Mouse (Mus musculus) midbrain, embryonic 14.5 days (tissue): ENCODE data around the gene March6. TPM values are rescaled to one million over a fixed set of nuclear protein-coding genes. Genes with fewer than 3 reads are reported as not detected.

Experiments
- ATAC-seq: fragments of 200-750 bp; cut with Nextera tagmentation; 2 replicates; pipeline ENCODE4 v1.8.0; 2017; ENCODE audit warnings: moderate number of reproducible peaks, moderate library complexity; ENCODE audit not compliant: low FRiP score, low TSS enrichment
- DNase-seq: peaks from one replicate; pipeline ENCODE4 v3.0.0-alpha.2; 2015
- H3K27ac ChIP-seq: fragments of 300-500 bp; sonication (generic); replicated peaks from 2 replicates; pipeline ENCODE4 v1.5.1; 2014; ENCODE audit warnings: mild to moderate bottlenecking, low read depth, low read length, moderate library complexity
- H3K27me3 ChIP-seq: fragments of 300-500 bp; sonication (generic); 2 replicates; pipeline ENCODE4 v1.6.1; 2014; ENCODE audit warnings: low read length, control low read depth, mixed read lengths; ENCODE audit not compliant: control insufficient read depth, insufficient read depth
- H3K36me3 ChIP-seq: fragments of 300-500 bp; sonication (generic); 2 replicates; pipeline ENCODE4 v1.6.1; 2014; ENCODE audit warnings: low read length, control low read depth; ENCODE audit not compliant: control insufficient read depth, insufficient read depth
- H3K4me1 ChIP-seq: fragments of 300-500 bp; sonication (generic); 2 replicates; pipeline ENCODE4 v1.6.1; 2014; ENCODE audit warnings: mild to moderate bottlenecking, antibody characterized with exemption, low read length, control low read depth; ENCODE audit not compliant: control insufficient read depth, insufficient read depth
- H3K4me2 ChIP-seq: fragments of 300-500 bp; sonication (generic); 2 replicates; pipeline ENCODE4 v1.6.1; 2014; ENCODE audit warnings: mild to moderate bottlenecking, low read length, moderate library complexity
- H3K4me3 ChIP-seq: fragments of 300-500 bp; sonication (generic); replicated peaks from 2 replicates; pipeline ENCODE4 v1.5.1; 2014; ENCODE audit warnings: low read depth, low read length
- H3K9ac ChIP-seq: fragments of 300-500 bp; sonication (generic); replicated peaks from 2 replicates; pipeline ENCODE4 v1.6.1; 2014; ENCODE audit warnings: mild to moderate bottlenecking, low read length, moderate library complexity
- H3K9me3 ChIP-seq: fragments of 300-500 bp; sonication (generic); 2 replicates; pipeline ENCODE4 v1.6.1; 2016; ENCODE audit warnings: low read length, control low read depth, mixed read lengths; ENCODE audit not compliant: control insufficient read depth
- WGBS: fragments of 180-500 bp; shearing (Covaris S2); extraction: QIAGEN DNeasy Blood & Tissue Kit; methylation state at CpG from one replicate; pipeline ENCODE4 v1.1.7; 2014; 5-methylcytosine and 5-hydroxymethylcytosine counted together
- polyA plus RNA-seq: library from polyadenylated mRNA; unstranded; fragments of >200 nt; fragmentation: Nextera tagmentation; extraction: Ambion mirVana; gene quantifications from 2 replicates; pipeline ENCODE4 v1.2.1, GENCODE M21; 2014

The March6 gene
- 87.2 and 117 TPM in 2 replicates for polyA plus RNA-seq

GRCm38 (mm10) chr15:31530659-31531445, at the start of gene March6:
Gene March6, minus strand, starts transcription at chr15:31531053.
- Histone ChIP-seq H3K4me1 (peaks cover 21% of the 10 kb centered on the region; the same call in 1 of the 2 replicates), H3K27me3 (no peaks in the 10 kb centered on the region), H3K9me3 (no peaks in the 10 kb centered on the region), H3K4me3 (peak within 1 kb of the TSS; percentile 90), H3K36me3 (no peaks in the 10 kb centered on the region), H3K4me2 (peak within 1 kb of the TSS; percentile 82), H3K27ac (peak within 1 kb of the TSS; percentile 99), H3K9ac (peak within 1 kb of the TSS; percentile 92)
- DNase-seq: peak; percentile 98
- WGBS: under 1% methylated on average over 112 of the region's 132 CpGs
- ATAC-seq: peak; percentile 94

GRCm38 (mm10) chr15:31576076-31576475, 45.2 kb upstream of the March6 start:
- H3K9me3 ChIP-seq: no peaks in the 10 kb centered on the region
- H3K9ac ChIP-seq: no peak overlapping the region
- no peak overlapping the region for H3K27ac ChIP-seq
- no peak for ATAC-seq
- DNase-seq: no peak
- H3K4me1 ChIP-seq: no peaks in the 10 kb centered on the region
- 80% methylated on average over 5 of the region's 5 CpGs for WGBS
- no peak overlapping the region for H3K4me2 ChIP-seq
- no peaks in the 10 kb centered on the region for H3K27me3 ChIP-seq
- no peaks in the 10 kb centered on the region for H3K36me3 ChIP-seq
- no peak overlapping the region for H3K4me3 ChIP-seq

- H3K9me3 ChIP-seq: no peaks in the 10 kb centered on the region
- ATAC-seq: no peak
- H3K4me3 ChIP-seq: no peak overlapping the region
- no peak for DNase-seq
- H3K9ac ChIP-seq: no peak overlapping the region
- no peak overlapping the region for H3K27ac ChIP-seq
- no peaks in the 10 kb centered on the region for H3K36me3 ChIP-seq
- no peaks in the 10 kb centered on the region for H3K4me1 ChIP-seq
- no peaks in the 10 kb centered on the region for H3K27me3 ChIP-seq
- H3K4me2 ChIP-seq: no peak overlapping the region
Observed at GRCm38 (mm10) chr15:31573692-31574091, 42.8 kb upstream of the March6 start.

- no peak overlapping the region for H3K9ac ChIP-seq
- WGBS: 89% methylated on average over 4 of the region's 4 CpGs
- H3K4me1 ChIP-seq: no peaks in the 10 kb centered on the region
- ATAC-seq (no peak), DNase-seq (no peak)
- H3K27ac ChIP-seq: no peak overlapping the region
- no peak overlapping the region for H3K4me3 ChIP-seq
- H3K4me2 ChIP-seq: no peak overlapping the region
- no peaks in the 10 kb centered on the region for H3K27me3 ChIP-seq
- H3K36me3 ChIP-seq: no peaks in the 10 kb centered on the region
- H3K9me3 ChIP-seq: no peaks in the 10 kb centered on the region
Observed at GRCm38 (mm10) chr15:31573287-31573686, 42.4 kb upstream of the March6 start.

- Histone ChIP-seq H3K4me2 (no peak overlapping the region), H3K36me3 (no peaks in the 10 kb centered on the region), H3K9me3 (no peaks in the 10 kb centered on the region), H3K27ac (no peak overlapping the region), H3K27me3 (no peaks in the 10 kb centered on the region), H3K4me1 (no peaks in the 10 kb centered on the region), H3K4me3 (no peak overlapping the region), H3K9ac (no peak overlapping the region)
- ATAC-seq: no peak
- DNase-seq: no peak
- WGBS: 91% methylated on average over 16 of the region's 16 CpGs
Observed at GRCm38 (mm10) chr15:31571906-31572722, 41.3 kb upstream of the March6 start.

- ATAC-seq (no peak), DNase-seq (no peak)
- H3K27me3 ChIP-seq: no peaks in the 10 kb centered on the region
- no peak overlapping the region for H3K4me2 ChIP-seq
- 92% methylated on average over 8 of the region's 8 CpGs for WGBS
- no peak overlapping the region for H3K9ac ChIP-seq
- no peaks in the 10 kb centered on the region for H3K4me1 ChIP-seq
- H3K36me3 ChIP-seq: no peaks in the 10 kb centered on the region
- no peak overlapping the region for H3K4me3 ChIP-seq
- H3K9me3 ChIP-seq: no peaks in the 10 kb centered on the region
- H3K27ac ChIP-seq: no peak overlapping the region
Observed at GRCm38 (mm10) chr15:31570959-31571358, 40.1 kb upstream of the March6 start.

- no peak overlapping the region for H3K9ac ChIP-seq
- H3K9me3 ChIP-seq: no peaks in the 10 kb centered on the region
- H3K4me1 ChIP-seq: no peaks in the 10 kb centered on the region
- H3K4me2 ChIP-seq: no peak overlapping the region
- no peak for ATAC-seq
- no peak for DNase-seq
- H3K4me3 ChIP-seq: no peak overlapping the region
- H3K27ac ChIP-seq: no peak overlapping the region
- H3K27me3 ChIP-seq: no peaks in the 10 kb centered on the region
- no peaks in the 10 kb centered on the region for H3K36me3 ChIP-seq
- 81% methylated on average over 9 of the region's 9 CpGs for WGBS
Observed at GRCm38 (mm10) chr15:31569325-31570022, 38.6 kb upstream of the March6 start.

- Histone ChIP-seq H3K27ac (no peak overlapping the region), H3K4me3 (no peak overlapping the region), H3K27me3 (no peaks in the 10 kb centered on the region), H3K9me3 (no peaks in the 10 kb centered on the region), H3K9ac (no peak overlapping the region), H3K4me1 (no peaks in the 10 kb centered on the region), H3K4me2 (no peak overlapping the region), H3K36me3 (no peaks in the 10 kb centered on the region)
- WGBS: 25% methylated on average over 12 of the region's 12 CpGs
- no peak for DNase-seq
- ATAC-seq: no peak
Observed at GRCm38 (mm10) chr15:31568581-31568996, 37.7 kb upstream of the March6 start.
